Mouse (Mus musculus): ENCODE measurements around the gene Rapgef6. TPM values are rescaled to one million over a fixed set of nuclear protein-coding genes. Genes with fewer than 3 reads are reported as not detected.

Gene Rapgef6
- polyA plus RNA-seq, 1 experiment from 2014 or later = 26.3 TPM

- Histone ChIP-seq H3K4me1 (no peaks in the 10 kb centered on the region), H3K27ac (no peak overlapping the region), H3K27me3 (ENCODE audit: insufficient read depth, poor library complexity, severe bottlenecking) (no peaks in the 10 kb centered on the region)
Measured at GRCm38 (mm10) chr11:54703306-54703705, 180.7 kb downstream of the Rapgef6 start.

GRCm38 (mm10) chr11:54708153-54708552, 185.5 kb downstream of the Rapgef6 start:
- H3K27ac ChIP-seq = no peak overlapping the region
- no peaks in the 10 kb centered on the region for H3K9me3 ChIP-seq
- peaks cover 9% of the 10 kb centered on the region; the same call in 1 of the 2 replicates for H3K4me1 ChIP-seq
- no peaks in the 10 kb centered on the region for H3K27me3 ChIP-seq (ENCODE audit: insufficient read depth, poor library complexity, severe bottlenecking)
- no peak overlapping the region for H3K4me3 ChIP-seq
- WGBS = 93% methylated on average over 2 of the region's 2 CpGs
- 0 out of 2 replicates have a peak, but pooled peaks cover 4% of the 10 kb centered on the region for H3K36me3 ChIP-seq
- DNase-seq (ENCODE audit: low spot score) = no peak

More at GRCm38 (mm10) chr11:54703306-54703705, 180.7 kb downstream of the Rapgef6 start:
- Histone ChIP-seq H3K36me3 (no peaks in the 10 kb centered on the region), H3K9me3 (no peaks in the 10 kb centered on the region), H3K4me3 (no peak overlapping the region)
- DNase-seq (ENCODE audit: low spot score) = peak; percentile 82
- WGBS = 37% methylated on average over 4 of the region's 4 CpGs

GRCm38 (mm10) chr11:54709645-54710044, 187.0 kb downstream of the Rapgef6 start:
- Histone ChIP-seq H3K27me3 (ENCODE audit: insufficient read depth, poor library complexity, severe bottlenecking) (no peaks in the 10 kb centered on the region), H3K4me1 (peaks cover 9% of the 10 kb centered on the region; the same call in 1 of the 2 replicates), H3K4me3 (no peak overlapping the region), H3K9me3 (no peaks in the 10 kb centered on the region), H3K27ac (no peak overlapping the region), H3K36me3 (peaks cover 8% of the 10 kb centered on the region; the same call in 1 of the 2 replicates)
- DNase-seq (ENCODE audit: low spot score) = no peak
- WGBS = 68% methylated on average over 2 of the region's 2 CpGs

- Histone ChIP-seq H3K36me3 (peaks cover 19% of the 10 kb centered on the region), H3K4me1 (peaks cover 9% of the 10 kb centered on the region; the same call in 1 of the 2 replicates), H3K27ac (0 out of 2 replicates have a peak overlapping the region, but pooled peaks have one; percentile 23), H3K4me3 (no peak overlapping the region), H3K27me3 (ENCODE audit: insufficient read depth, poor library complexity, severe bottlenecking) (no peaks in the 10 kb centered on the region), H3K9me3 (no peaks in the 10 kb centered on the region)
- DNase-seq (ENCODE audit: low spot score) = no peak
- 87% methylated on average over 4 of the region's 4 CpGs for WGBS
Measured at GRCm38 (mm10) chr11:54710512-54711293, 188.1 kb downstream of the Rapgef6 start.

- 75% methylated on average over 2 of the region's 2 CpGs for WGBS
- DNase-seq (ENCODE audit: low spot score) = no peak
- no peaks in the 10 kb centered on the region for H3K27me3 ChIP-seq (ENCODE audit: insufficient read depth, poor library complexity, severe bottlenecking)
Measured at GRCm38 (mm10) chr11:54712849-54713248, 190.2 kb downstream of the Rapgef6 start.

GRCm38 (mm10) chr11:54717893-54718292, 195.2 kb downstream of the Rapgef6 start:
- WGBS = 92% methylated on average over 3 of the region's 3 CpGs
- H3K27me3 ChIP-seq (ENCODE audit: insufficient read depth, poor library complexity, severe bottlenecking) = no peaks in the 10 kb centered on the region
- H3K27ac ChIP-seq = no peak overlapping the region
- no peak for DNase-seq (ENCODE audit: low spot score)
- no peak overlapping the region for H3K4me3 ChIP-seq
- peaks cover 66% of the 10 kb centered on the region for H3K36me3 ChIP-seq
- peaks cover 17% of the 10 kb centered on the region; the same call in 1 of the 2 replicates for H3K4me1 ChIP-seq
- H3K9me3 ChIP-seq = no peaks in the 10 kb centered on the region

More at GRCm38 (mm10) chr11:54712849-54713248, 190.2 kb downstream of the Rapgef6 start:
- Histone ChIP-seq H3K4me1 (peaks cover 9% of the 10 kb centered on the region; the same call in 1 of the 2 replicates), H3K4me3 (no peak overlapping the region), H3K36me3 (peaks cover 36% of the 10 kb centered on the region), H3K27ac (no peak overlapping the region), H3K9me3 (no peaks in the 10 kb centered on the region)

- Histone ChIP-seq H3K4me3 (no peak overlapping the region), H3K9me3 (no peaks in the 10 kb centered on the region), H3K27ac (no peak overlapping the region), H3K27me3 (ENCODE audit: insufficient read depth, poor library complexity, severe bottlenecking) (no peaks in the 10 kb centered on the region), H3K36me3 (peaks cover 72% of the 10 kb centered on the region), H3K4me1 (peaks cover 17% of the 10 kb centered on the region; the same call in 1 of the 2 replicates)
- no peak for DNase-seq (ENCODE audit: low spot score)
- WGBS = 91% methylated on average over 3 of the region's 3 CpGs
Measured at GRCm38 (mm10) chr11:54718601-54719000, 196.0 kb downstream of the Rapgef6 start.

- no peak overlapping the region for H3K27ac ChIP-seq
- peaks cover 34% of the 10 kb centered on the region for H3K4me1 ChIP-seq
- H3K9me3 ChIP-seq = no peaks in the 10 kb centered on the region
- no peaks in the 10 kb centered on the region for H3K27me3 ChIP-seq (ENCODE audit: insufficient read depth, poor library complexity, severe bottlenecking)
- WGBS = 50% methylated on average over 6 of the region's 6 CpGs
- H3K4me3 ChIP-seq = no peak overlapping the region
- DNase-seq (ENCODE audit: low spot score) = no peak
- H3K36me3 ChIP-seq = peaks cover 54% of the 10 kb centered on the region
Measured at GRCm38 (mm10) chr11:54722057-54722456, 199.4 kb downstream of the Rapgef6 start.

- Histone ChIP-seq H3K27me3 (ENCODE audit: insufficient read depth, poor library complexity, severe bottlenecking) (no peaks in the 10 kb centered on the region), H3K9me3 (no peaks in the 10 kb centered on the region), H3K4me1 (peaks cover 40% of the 10 kb centered on the region), H3K36me3 (peaks cover 53% of the 10 kb centered on the region), H3K27ac (no peak overlapping the region), H3K4me3 (no peak overlapping the region)
- 73% methylated on average over 4 of the region's 4 CpGs for WGBS
- no peak for DNase-seq (ENCODE audit: low spot score)
Measured at GRCm38 (mm10) chr11:54724353-54725034, 201.8 kb downstream of the Rapgef6 start.

- WGBS = 66% methylated on average over 3 of the region's 3 CpGs
- Histone ChIP-seq H3K4me1 (peaks cover 35% of the 10 kb centered on the region), H3K27me3 (ENCODE audit: insufficient read depth, poor library complexity, severe bottlenecking) (no peaks in the 10 kb centered on the region), H3K27ac (peak overlapping the region; percentile 3; the same call in 1 of the 2 replicates), H3K9me3 (no peaks in the 10 kb centered on the region), H3K36me3 (peaks cover 46% of the 10 kb centered on the region), H3K4me3 (no peak overlapping the region)
- no peak for DNase-seq (ENCODE audit: low spot score)
Measured at GRCm38 (mm10) chr11:54726571-54727062, 204.0 kb downstream of the Rapgef6 start.

GRCm38 (mm10) chr11:54727327-54727901, 204.8 kb downstream of the Rapgef6 start:
- Histone ChIP-seq H3K27ac (peak overlapping the region; percentile 3; the same call in 1 of the 2 replicates), H3K27me3 (ENCODE audit: insufficient read depth, poor library complexity, severe bottlenecking) (no peaks in the 10 kb centered on the region), H3K4me1 (peaks cover 27% of the 10 kb centered on the region), H3K9me3 (no peaks in the 10 kb centered on the region), H3K4me3 (no peak overlapping the region), H3K36me3 (peaks cover 45% of the 10 kb centered on the region)
- DNase-seq (ENCODE audit: low spot score) = no peak
- 49% methylated on average over 5 of the region's 5 CpGs for WGBS

- Histone ChIP-seq H3K4me1 (peaks cover 24% of the 10 kb centered on the region), H3K27me3 (ENCODE audit: insufficient read depth, poor library complexity, severe bottlenecking) (no peaks in the 10 kb centered on the region), H3K9me3 (no peaks in the 10 kb centered on the region), H3K36me3 (peaks cover 43% of the 10 kb centered on the region), H3K4me3 (no peak overlapping the region), H3K27ac (no peak overlapping the region)
- WGBS = 96% methylated on average over 2 of the region's 2 CpGs
- DNase-seq (ENCODE audit: low spot score) = no peak
Measured at GRCm38 (mm10) chr11:54728371-54728770, 205.7 kb downstream of the Rapgef6 start.
